Mouse (Mus musculus) testis, adult 2 months (tissue): Measurements from ENCODE around the gene Tmem44. TPM values are rescaled to one million over a fixed set of nuclear protein-coding genes. Genes with fewer than 3 reads are reported as not detected.

Experiments used
- H3K27ac ChIP-seq: fragments of 200-500 bp; 2 replicates; pipeline ENCODE4 v1.5.1; 2012; ENCODE audit warnings: low read depth, low read length; ENCODE audit not compliant: control insufficient read depth, insufficient read depth
- H3K27me3 ChIP-seq: fragments of 200-500 bp; 2 replicates; pipeline ENCODE4 v1.6.1; 2012; ENCODE audit warnings: mild to moderate bottlenecking, low read length, moderate library complexity; ENCODE audit not compliant: control insufficient read depth, insufficient read depth
- H3K36me3 ChIP-seq: fragments of 200-500 bp; 2 replicates; pipeline ENCODE4 v1.6.1; 2012; ENCODE audit warnings: mild to moderate bottlenecking, low read length; ENCODE audit not compliant: control insufficient read depth, insufficient read depth
- H3K4me1 ChIP-seq: fragments of 200-500 bp; 2 replicates; pipeline ENCODE4 v1.6.1; 2012; ENCODE audit warnings: low read length; ENCODE audit not compliant: control insufficient read depth, insufficient read depth
- H3K4me3 ChIP-seq: fragments of 200-500 bp; 2 replicates; pipeline ENCODE4 v1.5.1; 2012; ENCODE audit warnings: low read depth, mild to moderate bottlenecking, low read length, moderate library complexity, mixed read lengths; ENCODE audit not compliant: control insufficient read depth
- CTCF ChIP-seq: fragments of 200-500 bp; IDR thresholded peaks from 2 replicates; pipeline ENCODE4 v1.5.1; 2012; ENCODE audit warnings: low read depth, mild to moderate bottlenecking, inconsistent platforms, low read length, moderate library complexity; ENCODE audit not compliant: control insufficient read depth, insufficient read depth, insufficient replicate concordance
- POLR2A ChIP-seq: fragments of 200-500 bp; IDR thresholded peaks from 2 replicates; pipeline ENCODE4 v1.6.1; 2012; ENCODE audit warnings: low read depth, mild to moderate bottlenecking, inconsistent platforms, low read length, moderate library complexity; ENCODE audit not compliant: control insufficient read depth
- polyA plus RNA-seq: library from polyadenylated mRNA; depleted of rRNA; stranded (reverse); fragments of >200 nt; gene quantifications from 2 replicates; pipeline ENCODE4 v1.2.3, GENCODE M21; 2012

The Tmem44 gene
- polyA plus RNA-seq, 1 experiment = 1.2 TPM

GRCm38 (mm10) chr16:30590264-30591209 is 39.9 kb upstream of the Tmem44 start:
- no peak for TF ChIP-seq POLR2A
- H3K4me3 ChIP-seq = no peak overlapping the region
- H3K36me3 ChIP-seq = peaks cover 1% of the 10 kb centered on the region; the same call in 1 of the 2 replicates

GRCm38 (mm10) chr16:30587494-30588327 is 37.1 kb upstream of the Tmem44 start, which contains the start of gene Lsg1:
Gene Lsg1 (minus strand): TSS chr16:30587592.
- Histone ChIP-seq H3K27ac (peak within 1 kb of the TSS; percentile 97), H3K4me3 (peak within 1 kb of the TSS; percentile 100), H3K27me3 (no peaks in the 10 kb centered on the region), H3K36me3 (peaks cover 3% of the 10 kb centered on the region), H3K4me1 (peaks cover 2% of the 10 kb centered on the region)
- no peak for TF ChIP-seq CTCF
- peak; percentile 66 for TF ChIP-seq POLR2A

More at GRCm38 (mm10) chr16:30590264-30591209, 39.9 kb upstream of the Tmem44 start:
- H3K4me1 ChIP-seq = peaks cover 2% of the 10 kb centered on the region
- no peaks in the 10 kb centered on the region for H3K27me3 ChIP-seq
- no peak overlapping the region for H3K27ac ChIP-seq

GRCm38 (mm10) chr16:30586935-30587493 is 36.4 kb upstream of the Tmem44 start:
- Histone ChIP-seq H3K36me3 (peaks cover 3% of the 10 kb centered on the region), H3K4me1 (peaks cover 2% of the 10 kb centered on the region), H3K27ac (peak overlapping the region; percentile 97), H3K4me3 (peak overlapping the region; percentile 100), H3K27me3 (no peaks in the 10 kb centered on the region)
- TF ChIP-seq POLR2A = no peak
- no peak for TF ChIP-seq CTCF

GRCm38 (mm10) chr16:30580765-30581164 is 30.1 kb upstream of the Tmem44 start:
- peaks cover 5% of the 10 kb centered on the region for H3K36me3 ChIP-seq
- TF ChIP-seq POLR2A (no peak), CTCF (no peak)
- H3K4me1 ChIP-seq = no peaks in the 10 kb centered on the region
- H3K4me3 ChIP-seq = no peak overlapping the region
- no peak overlapping the region for H3K27ac ChIP-seq
- no peaks in the 10 kb centered on the region for H3K27me3 ChIP-seq

GRCm38 (mm10) chr16:30576392-30576791 is 25.8 kb upstream of the Tmem44 start:
- Histone ChIP-seq H3K27me3 (no peaks in the 10 kb centered on the region), H3K4me1 (no peaks in the 10 kb centered on the region), H3K36me3 (peaks cover 2% of the 10 kb centered on the region; the same call in 1 of the 2 replicates), H3K4me3 (no peak overlapping the region), H3K27ac (no peak overlapping the region)
- TF ChIP-seq CTCF (no peak), POLR2A (no peak)

GRCm38 (mm10) chr16:30575815-30576214 is 25.2 kb upstream of the Tmem44 start:
- H3K27me3 ChIP-seq = no peaks in the 10 kb centered on the region
- no peaks in the 10 kb centered on the region for H3K4me1 ChIP-seq
- H3K4me3 ChIP-seq = no peak overlapping the region
- H3K36me3 ChIP-seq = peaks cover 4% of the 10 kb centered on the region
- no peak overlapping the region for H3K27ac ChIP-seq
- TF ChIP-seq POLR2A = no peak
- TF ChIP-seq CTCF = no peak
